Mouse (Mus musculus) thymus, postnatal 25 days (tissue): ENCODE results near the gene Naa80.

ENCODE experiments used
- DNase-seq: peaks from one replicate; pipeline ENCODE4 v3.0.0; 2022

Gene Naa80

DNA sequence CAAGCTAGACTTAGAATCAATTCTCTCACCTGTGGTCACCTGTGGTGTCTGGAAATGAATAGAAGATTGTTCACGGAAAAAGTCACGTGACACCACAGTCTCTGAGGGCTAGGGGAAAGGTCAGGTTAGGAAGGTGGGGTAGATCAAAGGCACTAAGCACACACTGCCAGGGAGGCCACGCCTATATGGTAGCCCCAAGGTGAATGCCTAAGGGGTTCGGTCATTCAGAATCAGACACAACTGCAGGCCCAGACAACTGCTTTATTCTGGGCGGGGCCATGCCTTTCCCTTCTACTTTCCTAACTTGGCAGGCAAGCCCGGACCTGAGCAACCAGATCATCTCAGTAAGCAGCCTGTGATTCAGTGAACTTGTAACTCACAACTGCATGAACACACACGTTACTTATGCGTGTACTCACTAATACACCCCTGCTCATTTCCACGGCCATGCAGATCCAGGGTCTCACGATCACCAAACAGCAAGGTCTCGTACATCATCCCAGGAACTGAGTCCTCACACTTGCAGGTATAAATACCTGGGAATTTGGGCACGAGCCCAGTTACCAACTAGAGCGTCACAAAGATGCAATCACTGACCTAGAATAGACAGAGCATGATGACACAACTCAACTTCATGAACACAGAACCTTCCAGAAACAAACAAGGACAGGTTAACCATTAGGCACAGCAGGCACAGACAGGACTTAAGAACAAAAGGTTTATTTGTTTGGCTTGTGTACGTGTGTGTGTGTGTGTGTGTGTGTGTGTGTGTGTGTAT is 2.9 kb upstream of the Naa80 start:
- DNase-seq: no peak

DNA sequence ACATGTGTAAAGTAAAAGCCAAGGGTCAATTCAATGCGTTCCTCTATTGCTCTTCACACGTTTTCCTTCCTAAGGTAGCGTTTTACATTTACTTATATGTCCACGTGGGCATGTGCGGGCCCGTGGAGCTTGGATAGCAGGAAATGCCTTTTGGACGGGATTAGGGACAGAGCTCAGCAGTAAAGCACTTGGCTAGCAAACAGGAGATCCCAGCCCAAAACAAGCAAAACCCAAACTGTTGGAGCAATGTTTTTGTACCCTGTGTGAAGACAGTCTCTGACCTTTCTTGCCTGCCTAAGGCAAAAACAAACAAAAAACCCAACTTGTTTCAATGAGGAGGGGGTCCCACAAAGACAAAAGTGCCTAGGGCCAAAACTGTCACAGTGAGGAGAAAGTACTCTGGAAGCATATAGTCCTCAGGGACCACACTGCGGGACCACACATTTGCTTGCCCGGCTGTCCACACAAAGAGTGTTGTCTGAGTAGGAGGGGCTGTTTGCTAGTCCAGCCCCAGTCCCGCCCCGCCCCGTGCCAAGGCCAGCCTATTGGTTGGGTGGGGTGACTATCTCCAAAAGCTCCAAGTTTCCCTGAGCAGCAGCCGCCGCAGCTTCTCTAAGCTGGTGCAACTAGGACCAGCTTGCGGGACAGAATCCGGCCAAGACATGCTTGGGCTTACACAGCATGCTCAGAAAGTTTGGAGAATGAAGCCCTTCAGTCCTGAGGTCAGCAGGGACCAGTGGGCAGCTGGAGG is 2.2 kb upstream of the Naa80 start, which contains the start of gene Hyal1:
TSS of gene Hyal1 (plus strand) at position 571 of the 751 bp plus-strand sequence.
- no peak for DNase-seq

DNA sequence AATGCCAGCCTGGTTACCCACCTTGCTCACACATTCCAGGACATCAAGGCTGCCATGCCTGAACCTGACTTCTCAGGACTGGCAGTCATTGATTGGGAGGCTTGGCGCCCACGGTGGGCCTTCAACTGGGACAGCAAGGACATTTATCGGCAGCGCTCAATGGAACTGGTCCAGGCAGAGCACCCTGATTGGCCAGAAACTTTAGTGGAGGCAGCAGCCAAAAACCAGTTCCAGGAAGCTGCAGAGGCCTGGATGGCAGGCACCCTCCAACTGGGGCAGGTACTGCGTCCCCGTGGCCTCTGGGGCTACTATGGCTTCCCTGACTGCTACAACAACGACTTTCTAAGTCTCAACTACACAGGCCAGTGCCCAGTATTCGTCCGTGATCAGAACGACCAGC is 816 bp upstream of the Naa80 start:
- no peak for DNase-seq

DNA sequence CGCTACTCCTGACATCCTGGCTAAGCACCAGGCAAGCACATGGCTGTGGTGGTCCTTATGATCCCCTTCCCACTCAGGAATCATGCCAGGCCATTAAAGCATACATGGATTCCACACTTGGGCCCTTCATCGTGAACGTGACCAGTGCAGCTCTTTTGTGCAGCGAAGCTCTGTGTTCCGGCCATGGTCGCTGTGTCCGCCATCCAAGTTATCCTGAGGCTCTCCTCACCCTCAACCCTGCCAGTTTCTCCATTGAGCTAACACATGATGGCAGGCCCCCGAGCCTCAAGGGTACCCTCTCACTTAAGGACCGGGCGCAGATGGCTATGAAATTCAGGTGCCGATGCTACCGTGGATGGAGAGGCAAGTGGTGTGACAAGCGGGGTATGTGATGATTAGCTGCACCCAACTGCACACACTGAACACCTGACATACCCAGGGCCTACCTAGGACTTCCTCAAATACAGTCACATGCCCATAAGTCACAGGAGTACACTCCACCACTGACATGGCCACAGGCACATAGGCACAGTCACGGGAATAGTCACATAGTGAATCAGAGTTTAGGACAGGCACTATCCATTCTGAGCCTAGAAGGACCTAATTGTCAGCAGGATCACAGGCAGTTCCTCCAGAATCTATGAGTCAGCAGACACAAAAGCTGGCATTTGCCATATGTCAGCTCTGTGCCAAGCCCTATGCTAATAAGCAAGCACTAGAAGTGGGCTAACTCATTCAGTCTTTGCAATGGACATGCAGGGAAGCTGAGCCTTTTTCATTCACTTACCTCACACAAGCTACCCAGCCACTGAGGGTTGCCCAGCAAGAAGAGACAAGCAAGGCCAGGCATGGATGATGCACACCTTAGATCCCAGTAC is 575 bp downstream of the Naa80 start:
- DNase-seq: no peak

DNA sequence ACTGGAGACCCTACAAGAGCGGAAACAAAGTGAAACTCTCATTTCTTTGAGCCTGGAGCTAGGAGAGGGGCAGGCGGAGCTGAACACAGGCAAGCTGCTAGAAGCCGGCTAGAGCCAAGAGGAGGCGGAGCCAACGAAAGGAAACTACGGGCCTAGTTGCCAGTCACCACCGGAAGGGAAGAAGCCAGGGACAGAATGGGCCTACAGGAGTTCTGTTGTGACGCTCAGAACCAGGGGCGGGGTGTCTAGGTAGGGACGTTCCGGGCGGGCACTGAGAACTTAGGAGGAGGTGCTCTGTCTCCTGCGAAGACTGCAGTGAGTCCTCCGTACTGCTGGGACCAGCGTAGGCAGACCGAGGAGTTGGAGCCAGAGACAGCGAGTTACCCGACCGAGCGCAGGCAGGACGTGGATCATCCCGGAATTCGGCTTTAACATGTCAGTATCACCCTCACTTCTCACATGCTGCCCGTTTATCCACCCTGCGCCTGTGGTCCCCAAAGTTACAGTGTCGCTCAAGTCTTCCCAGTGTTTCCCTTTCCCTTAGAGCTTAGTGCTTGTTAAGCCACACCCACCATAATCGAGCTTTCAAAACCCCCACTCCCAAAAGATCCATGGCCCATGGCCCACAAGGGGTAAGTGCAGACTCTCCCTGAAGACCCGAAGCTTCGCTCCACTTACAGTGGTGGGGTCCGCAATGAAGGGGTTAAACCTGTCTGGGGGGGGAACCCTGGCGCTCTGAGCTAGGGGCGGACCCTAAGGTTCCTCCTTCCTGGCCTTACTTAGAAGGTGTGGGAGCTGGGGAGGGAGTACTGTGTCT is 2.0 kb downstream of the Naa80 start, which contains the start of gene Hyal3:
TSS of gene Hyal3 (plus strand) at position 318 of the 817 bp plus-strand sequence.
- DNase-seq: peak; percentile 87

DNA sequence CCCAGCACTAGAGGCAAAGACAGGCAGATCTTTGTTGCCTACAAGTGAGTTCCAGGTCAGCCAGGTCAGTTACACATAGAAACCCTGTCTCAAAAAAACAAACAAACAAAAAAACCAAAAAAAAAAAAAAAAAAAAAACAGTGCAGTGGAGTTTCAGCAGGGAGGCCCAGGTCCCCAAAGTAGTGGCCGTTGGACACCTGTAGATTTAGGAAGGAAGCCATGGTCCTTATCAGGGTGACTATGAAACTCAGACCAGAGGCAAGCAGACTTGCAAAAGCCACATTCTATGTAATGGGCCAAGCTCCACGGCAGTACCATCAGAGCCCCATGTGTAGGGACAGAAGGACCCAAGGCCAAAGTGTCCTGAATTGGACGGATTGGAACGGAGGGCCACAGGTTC is 2.9 kb downstream of the Naa80 start:
- DNase-seq: no peak

DNA sequence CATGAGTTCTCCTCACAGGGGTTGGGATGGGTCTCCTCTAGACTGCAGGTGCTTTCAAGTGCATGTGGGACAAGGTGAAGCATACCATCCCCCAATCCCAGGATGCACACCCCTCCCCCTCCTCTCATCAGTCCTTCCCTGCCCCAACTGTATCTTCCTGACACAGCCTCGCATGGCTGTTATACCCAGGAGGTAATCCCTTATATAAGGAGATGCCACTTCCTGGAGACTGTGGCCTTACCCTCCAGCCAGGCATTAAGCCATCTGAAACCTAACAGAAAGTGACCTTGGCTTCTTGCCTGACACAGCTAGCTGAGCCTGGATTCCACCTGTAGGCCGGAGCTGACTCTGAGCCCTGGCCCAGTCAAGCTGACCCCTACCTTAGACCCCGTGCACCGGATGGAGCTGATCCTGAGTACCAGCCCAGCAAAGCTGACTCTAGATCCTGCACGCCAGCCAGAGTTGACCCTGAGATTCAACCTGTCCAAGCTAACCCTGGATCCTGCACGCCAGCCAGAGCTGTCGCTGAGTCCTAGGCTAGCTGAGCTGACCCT is 3.9 kb downstream of the Naa80 start:
- no peak for DNase-seq

DNA sequence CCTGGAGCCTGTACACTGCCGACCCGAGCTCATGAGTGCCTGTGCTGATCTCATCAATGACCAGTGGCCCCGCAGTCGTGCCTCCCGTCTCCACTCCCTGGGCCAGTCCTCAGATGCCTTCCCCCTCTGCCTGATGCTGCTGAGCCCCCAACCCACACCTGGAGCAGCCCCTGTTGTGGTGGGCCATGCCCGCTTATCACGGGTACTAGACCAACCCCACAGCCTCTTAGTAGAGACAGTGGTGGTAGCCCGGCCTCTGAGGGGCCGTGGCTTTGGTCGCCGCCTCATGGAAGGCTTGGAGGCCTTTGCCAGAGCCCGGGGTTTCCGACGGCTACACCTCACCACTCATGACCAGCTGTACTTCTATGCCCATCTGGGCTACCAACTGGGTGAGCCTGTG is 4.5 kb downstream of the Naa80 start:
- no peak for DNase-seq

DNA sequence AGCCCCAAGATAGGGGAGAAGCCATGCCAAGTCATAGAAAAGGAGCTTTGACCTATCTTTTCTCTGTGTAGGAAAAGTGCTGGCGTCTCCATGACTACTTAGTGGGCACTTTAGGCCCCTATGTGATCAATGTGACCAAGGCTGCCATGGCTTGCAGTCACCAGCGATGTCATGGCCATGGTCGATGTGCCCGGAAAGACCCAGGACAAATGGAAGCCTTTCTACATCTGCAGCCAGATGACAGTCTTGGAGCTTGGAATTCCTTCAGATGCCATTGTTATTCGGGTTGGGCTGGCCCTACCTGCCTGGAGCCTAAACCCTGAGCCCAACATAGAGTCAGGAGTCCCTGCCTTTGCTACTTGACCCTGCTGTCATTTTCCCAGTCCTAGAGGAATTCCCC is 7.8 kb downstream of the Naa80 start:
- DNase-seq: no peak

DNA sequence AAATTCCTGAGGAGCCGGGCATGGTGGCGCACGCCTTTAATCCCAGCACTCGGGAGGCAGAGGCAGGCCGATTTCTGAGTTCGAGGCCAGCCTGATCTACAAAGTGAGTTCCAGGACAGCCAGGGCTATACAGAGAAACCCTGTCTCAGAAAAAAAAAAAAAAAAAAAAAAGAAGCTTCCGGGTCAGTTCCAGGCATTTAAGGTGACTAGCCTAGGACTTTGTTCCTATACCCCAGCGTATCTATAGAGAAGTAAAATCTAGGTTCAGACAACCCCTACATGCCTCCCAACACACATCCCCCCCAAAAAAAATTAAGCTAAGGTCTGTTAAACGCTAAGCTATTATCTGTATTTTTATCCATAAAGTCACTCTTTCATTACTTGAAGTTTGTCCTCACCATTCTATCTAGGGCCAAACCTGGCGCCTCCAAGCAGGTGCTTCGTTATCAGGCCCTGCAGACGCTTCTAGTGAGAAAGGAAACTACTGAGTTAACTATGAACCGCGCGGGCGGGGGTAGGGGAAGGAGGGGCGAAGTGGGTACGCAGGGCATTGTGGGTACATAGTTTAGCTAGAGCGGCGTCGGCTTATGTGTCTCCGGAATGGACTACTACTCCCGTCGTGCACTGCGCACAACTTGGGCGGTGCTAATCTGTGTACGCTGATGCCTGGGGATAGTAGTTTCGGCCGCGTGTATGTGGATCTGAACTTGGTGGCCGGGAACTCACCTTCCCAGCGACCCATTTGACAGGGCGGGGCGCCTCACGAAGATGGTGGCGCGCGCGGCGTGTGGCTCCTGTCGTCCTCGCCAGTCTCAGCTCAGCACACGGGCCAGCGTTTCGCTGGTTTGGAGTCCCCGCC is 8.5 kb downstream of the Naa80 start, which contains the start of gene Ifrd2:
TSS of gene Ifrd2 (plus strand) at position 669 of the 859 bp plus-strand sequence.
- peak; percentile 96 for DNase-seq

DNA sequence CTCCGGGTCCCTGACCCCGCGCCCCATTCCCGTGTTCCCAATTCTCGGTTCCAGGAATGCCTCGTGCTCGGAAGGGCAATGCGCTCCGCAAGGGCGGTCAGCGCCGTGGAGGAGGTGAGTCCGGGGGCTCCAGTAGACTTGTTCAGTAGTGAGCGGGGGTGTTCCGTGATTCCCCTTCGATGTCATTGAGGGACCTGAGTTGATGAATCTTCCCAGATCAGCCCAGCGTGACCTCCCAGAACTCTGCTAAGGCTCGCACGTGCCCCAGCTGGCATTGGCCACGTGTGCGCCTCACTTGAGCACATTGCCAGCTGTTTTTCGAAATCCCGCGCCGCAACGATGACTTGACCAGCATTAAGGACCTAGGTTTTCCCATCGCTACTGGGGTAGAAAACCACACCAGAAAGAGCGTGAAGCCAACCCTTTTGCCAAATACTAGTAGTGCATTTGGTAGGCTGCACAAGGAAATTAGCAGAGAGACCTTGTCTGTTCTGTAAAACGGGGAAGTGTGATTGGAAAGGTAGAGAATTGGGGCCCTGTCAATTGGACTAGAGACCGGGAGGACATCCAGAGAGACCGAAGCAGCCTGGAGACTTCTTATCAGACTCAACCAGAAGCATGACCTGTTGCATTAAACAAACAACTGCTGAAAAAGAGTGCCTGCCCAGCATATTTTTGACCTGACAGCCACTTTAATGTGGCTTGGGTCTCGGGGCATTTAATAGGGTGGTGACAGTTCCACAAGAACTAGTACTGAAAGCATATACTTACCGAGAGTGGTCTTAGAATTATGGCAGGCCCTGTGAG is 9.3 kb downstream of the Naa80 start:
- no peak for DNase-seq

DNA sequence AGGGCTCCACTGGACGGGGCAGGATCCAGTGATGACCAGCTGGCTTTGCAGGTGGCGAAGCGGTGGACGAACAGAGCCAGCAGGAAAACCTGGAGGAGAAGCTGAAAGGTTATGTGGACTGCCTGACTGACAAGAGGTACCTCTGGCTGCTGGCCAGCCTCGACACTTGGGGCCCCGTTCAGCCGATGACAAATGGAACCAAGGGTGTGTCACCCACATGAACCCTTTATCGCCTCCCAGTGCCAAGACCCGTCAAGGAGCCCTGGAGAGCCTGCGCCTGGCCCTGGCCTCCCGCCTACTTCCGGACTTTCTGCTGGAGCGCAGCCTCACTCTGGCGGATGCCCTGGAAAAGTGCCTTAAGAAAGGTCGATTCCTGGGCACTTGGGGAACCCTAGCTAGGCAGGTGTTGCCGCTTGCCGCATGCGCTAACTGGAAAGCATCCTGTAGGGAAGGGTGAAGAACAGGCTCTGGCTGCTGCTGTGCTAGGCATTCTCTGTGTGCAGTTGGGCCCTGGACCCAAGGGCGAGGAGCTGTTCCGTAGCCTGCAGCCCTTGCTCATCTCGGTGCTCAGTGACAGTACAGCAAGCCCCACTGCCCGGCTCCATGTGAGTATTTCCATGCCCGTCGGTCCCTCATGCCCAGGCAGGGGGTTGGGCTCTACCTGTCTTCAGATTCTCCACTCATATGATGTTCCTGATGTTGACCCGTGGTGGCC is 11.5 kb downstream of the Naa80 start:
- no peak for DNase-seq

DNA sequence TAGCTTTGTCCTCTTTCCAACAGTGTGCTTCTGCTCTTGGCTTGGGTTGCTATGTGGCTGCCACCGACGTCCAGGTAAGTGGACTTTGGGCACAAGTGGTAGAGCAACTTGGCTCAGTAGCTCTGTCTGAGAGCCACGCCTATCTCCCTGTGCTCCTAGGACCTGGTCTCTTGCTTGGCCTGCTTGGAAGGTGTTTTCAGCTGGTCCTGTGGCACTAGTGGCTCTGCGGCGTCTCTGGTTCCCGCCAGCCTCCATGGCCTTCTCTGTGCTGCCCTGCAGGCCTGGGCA is 12.0 kb downstream of the Naa80 start:
- no peak for DNase-seq

DNA sequence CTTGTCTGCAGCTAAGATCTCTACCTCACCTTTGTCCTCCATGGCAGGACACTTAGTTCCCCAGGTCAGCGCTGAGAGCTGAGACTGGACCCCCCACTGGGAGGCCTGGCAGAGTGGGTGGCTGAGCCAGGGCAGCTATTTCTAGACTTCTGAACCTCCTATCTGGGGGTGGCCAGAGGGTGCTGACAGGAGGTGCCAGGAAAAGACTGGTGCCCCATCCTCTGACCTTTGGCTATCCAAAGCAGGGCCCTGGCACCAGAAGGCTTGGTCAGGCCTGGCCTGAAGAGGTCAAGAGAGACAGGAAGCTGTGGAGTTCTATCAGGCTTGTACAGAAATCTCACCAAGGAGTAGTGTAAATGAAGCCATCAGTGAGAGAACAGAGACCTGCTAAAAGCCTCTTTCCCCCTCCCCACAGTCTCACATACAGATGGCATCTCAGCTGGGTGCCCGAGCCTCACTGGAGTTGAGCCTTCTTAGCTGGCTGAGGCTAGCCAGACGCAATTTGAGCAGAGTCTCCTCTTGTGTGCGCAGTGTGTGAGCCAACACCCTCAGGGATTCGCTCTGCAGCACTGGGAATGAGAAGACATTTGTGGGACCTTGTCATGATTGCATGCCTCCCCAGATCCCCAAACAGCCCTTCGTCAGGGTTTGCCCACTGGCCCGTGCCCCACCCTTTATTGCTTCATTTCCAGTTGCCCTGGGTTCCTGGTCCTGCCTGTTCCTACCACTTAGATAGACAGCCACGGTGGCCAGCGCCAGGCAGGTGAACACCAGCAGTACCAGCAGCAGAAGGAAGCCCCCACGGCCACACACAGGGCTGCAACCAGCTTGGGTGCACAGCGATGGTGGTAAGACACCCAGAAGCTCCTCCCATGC is 14.7 kb downstream of the Naa80 start:
- DNase-seq: no peak

DNA sequence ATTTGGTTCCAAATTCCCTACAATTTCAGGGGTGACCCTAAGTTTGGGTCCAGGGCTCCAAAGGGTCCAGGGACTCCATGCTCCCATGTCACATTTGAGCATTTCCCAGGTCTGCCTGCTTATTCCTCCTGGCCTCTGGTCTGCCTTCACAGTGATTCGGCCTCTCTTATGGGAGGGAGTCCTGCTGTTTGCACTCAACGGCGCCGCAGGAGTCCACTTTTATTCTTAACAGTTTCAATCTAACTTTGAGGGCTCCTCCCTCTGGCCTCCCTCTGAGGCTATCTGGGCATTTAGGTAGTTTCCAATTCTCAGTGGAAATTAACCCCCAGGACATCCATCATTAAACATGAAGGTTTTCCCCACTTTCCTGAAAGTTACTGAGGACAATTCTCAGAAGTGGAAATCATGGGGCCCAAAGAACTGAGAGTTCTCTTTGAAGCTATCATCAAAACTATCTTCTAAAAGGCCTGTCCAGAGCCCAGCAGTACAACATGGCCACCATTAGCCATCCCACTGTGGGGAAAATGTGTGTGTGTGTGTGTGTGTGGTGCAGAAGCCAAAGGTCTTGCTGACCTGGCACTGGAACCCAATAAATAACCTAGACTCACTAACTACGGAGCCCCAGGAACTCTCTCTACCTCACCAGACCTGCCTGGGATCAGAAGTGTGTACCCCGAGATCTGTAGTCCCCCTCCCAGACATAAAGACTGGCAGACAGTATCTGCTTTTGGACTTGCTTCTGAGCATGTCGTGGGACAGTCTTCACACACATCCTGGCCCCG is 15.8 kb downstream of the Naa80 start:
- DNase-seq: no peak

DNA sequence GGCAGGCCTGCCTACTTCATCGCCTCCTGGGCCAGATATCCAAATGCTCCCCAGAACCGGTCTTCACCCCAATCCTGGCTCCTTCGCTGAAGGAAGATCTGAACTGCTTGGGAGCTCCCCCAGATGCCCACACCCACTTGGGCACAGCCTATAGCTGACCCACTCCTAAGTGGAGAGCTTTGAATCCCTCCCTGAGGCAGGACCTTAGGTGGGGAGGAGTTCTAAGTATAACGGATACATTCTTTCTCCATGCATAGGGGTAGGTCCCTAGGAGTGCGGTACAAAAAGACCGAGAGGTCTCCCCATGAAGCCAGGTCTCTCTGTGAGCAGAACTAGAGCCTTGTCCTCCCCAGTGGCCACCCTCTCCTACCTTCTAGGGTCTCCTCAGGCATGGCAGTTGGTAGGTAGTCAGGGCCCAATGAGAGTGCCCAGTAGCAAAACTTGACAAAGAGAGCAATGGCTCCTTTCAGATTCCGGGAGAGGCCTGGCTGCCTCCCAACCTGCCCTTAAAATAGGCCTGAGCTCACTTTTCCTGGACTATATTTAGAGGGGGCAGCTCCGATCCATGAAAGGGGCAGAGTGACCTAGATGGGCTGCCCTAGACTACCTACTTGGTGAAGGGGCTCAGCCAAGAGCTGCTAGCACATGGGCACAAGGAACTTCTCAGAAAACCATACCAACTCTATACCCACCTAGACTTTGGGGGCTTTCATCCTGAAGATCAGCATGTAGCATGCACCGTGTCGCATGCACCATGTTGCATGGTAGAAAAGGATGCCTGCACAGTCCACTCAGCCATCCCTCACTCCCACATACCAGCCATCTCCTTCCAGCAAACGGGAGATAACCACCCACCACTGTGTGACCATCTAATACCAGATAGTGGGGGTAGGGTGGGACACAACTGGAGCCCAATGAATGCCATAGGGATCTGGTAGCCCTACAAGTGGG is 18.2 kb downstream of the Naa80 start:
- no peak for DNase-seq

DNA sequence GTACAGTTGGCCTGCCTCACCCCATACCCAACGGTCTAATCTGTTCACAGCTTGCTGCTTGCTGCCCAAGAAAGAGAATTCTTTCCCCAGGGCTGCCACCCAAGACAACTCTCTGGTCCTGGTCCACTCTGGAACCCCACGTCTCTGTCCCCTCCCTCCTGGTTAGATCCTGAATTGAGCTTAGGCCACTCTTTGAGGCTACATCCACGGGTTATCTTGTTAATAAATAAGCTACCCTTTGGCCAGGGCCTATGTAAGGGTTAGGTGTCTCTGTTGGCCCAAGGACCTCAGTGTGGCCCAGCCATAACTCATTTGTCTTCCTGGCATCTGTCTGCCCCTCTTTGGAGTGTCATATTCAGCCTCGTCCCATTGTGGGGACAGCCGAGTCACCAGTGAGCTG is 19.7 kb downstream of the Naa80 start:
- no peak for DNase-seq
